ENCODE assay signal across 12 mouse cellular contexts in genomic region chr2:14543355-14543754, GRCm38 (mm10). TPM values are rescaled to one million over a fixed set of nuclear protein-coding genes. Genes with fewer than 3 reads are reported as not detected.
A peak's percentile ranks its signal among the peaks of the same experiment; 100 is the strongest.
DNase-seq lines count a peak whose midpoint lies in the region; ATAC-seq and TF ChIP-seq lines count a peak whose summit lies in the region.
"Had no signal": no experiment of that assay in that cellular context is flagged by ENCODE, and none has a peak within 500 bp of the region (broad histone marks: within the 10 kb centered on the region; RNA-seq: fewer than 3 reads in every experiment).

No protein-coding gene starts in this region.

- no peak for TF ChIP-seq CTCF in forebrain, postnatal 0 days (IDR thresholded peaks at IDR 0.05; ENCODE audit: low read depth)
- no peak for TF ChIP-seq CTCF in liver, postnatal 0 days (IDR thresholded peaks at IDR 0.05; ENCODE audit: low read depth)

- DNase-seq in forebrain, postnatal 0 days = peak; percentile 11
- DNase-seq in kidney, postnatal 14 days = peak; percentile 56
- DNase-seq in adrenal gland, adult 2 months = peak; percentile 90
- peak; percentile 86 for DNase-seq in lung, postnatal 10 days
- DNase-seq in spleen, postnatal 4 days (ENCODE audit: low spot score in 2 of 2) = no peak
- DNase-seq in liver, postnatal 0 days = no peak
- DNase-seq: liver, embryonic 13.5 days; thymus, adult 18-20 months had no signal

- no peak overlapping the region for H3K9ac ChIP-seq in forebrain, postnatal 0 days
- H3K9ac ChIP-seq in forebrain, embryonic 13.5 days = no peak overlapping the region
- no peak overlapping the region for H3K9ac ChIP-seq in kidney, embryonic 14.5 days (ENCODE audit: low read depth, low read length)
- no peak overlapping the region for H3K9ac ChIP-seq in liver, postnatal 0 days (replicated peaks)
- H3K9ac ChIP-seq: embryonic facial prominence, embryonic 15.5 days; liver, embryonic 13.5 days had no signal

- H3K27ac ChIP-seq in forebrain, postnatal 0 days (ENCODE audit: low read depth, low read length) = no peak overlapping the region
- no peak overlapping the region for H3K27ac ChIP-seq in forebrain, embryonic 13.5 days
- no peak overlapping the region for H3K27ac ChIP-seq in kidney, embryonic 14.5 days (ENCODE audit: low read depth, low read length)
- no peak overlapping the region for H3K27ac ChIP-seq in liver, postnatal 0 days (ENCODE audit: low read depth)
- H3K27ac ChIP-seq: embryonic facial prominence, embryonic 15.5 days; liver, embryonic 13.5 days had no signal

- ATAC-seq in forebrain, postnatal 0 days = no peak
- no peak for ATAC-seq in forebrain, embryonic 13.5 days
- no peak for ATAC-seq in kidney, embryonic 14.5 days (ENCODE audit: low FRiP score, low TSS enrichment)
- no peak for ATAC-seq in liver, postnatal 0 days
- ATAC-seq: hindbrain, embryonic 16.5 days had no signal

- no peak overlapping the region for H3K4me3 ChIP-seq in forebrain, postnatal 0 days (ENCODE audit: low read depth, low read length)
- H3K4me3 ChIP-seq in forebrain, embryonic 13.5 days = no peak overlapping the region
- H3K4me3 ChIP-seq in kidney, embryonic 14.5 days (ENCODE audit: low read length) = no peak overlapping the region
- H3K4me3 ChIP-seq in liver, postnatal 0 days (ENCODE audit: low read depth, low read length) = no peak overlapping the region
- H3K4me3 ChIP-seq: embryonic facial prominence, embryonic 15.5 days; liver, embryonic 13.5 days had no signal

- no peaks in the 10 kb centered on the region for H3K27me3 ChIP-seq in forebrain, postnatal 0 days (ENCODE audit: insufficient read depth, low read length)
- no peaks in the 10 kb centered on the region for H3K27me3 ChIP-seq in forebrain, embryonic 13.5 days
- H3K27me3 ChIP-seq in kidney, embryonic 14.5 days (ENCODE audit: control insufficient read depth, insufficient read depth, low read length) = no peaks in the 10 kb centered on the region
- no peaks in the 10 kb centered on the region for H3K27me3 ChIP-seq in liver, postnatal 0 days (ENCODE audit: insufficient read depth, low read length)
- H3K27me3 ChIP-seq: embryonic facial prominence, embryonic 15.5 days; liver, embryonic 13.5 days had no signal

- 45% methylated on average over 3 of the region's 3 CpGs for WGBS in forebrain, postnatal 0 days
- WGBS in forebrain, embryonic 13.5 days = 70% methylated on average over 3 of the region's 3 CpGs
- WGBS in kidney, embryonic 14.5 days = 57% methylated on average over 3 of the region's 3 CpGs
- WGBS in liver, postnatal 0 days (ENCODE audit: insufficient replicate concordance) = 39% methylated on average over 3 of the region's 3 CpGs

- H3K4me2 ChIP-seq in forebrain, postnatal 0 days (ENCODE audit: low read depth) = no peak overlapping the region
- no peak overlapping the region for H3K4me2 ChIP-seq in forebrain, embryonic 13.5 days
- H3K4me2 ChIP-seq in kidney, embryonic 14.5 days (replicated peaks; ENCODE audit: low read depth, low read length) = no peak overlapping the region
- H3K4me2 ChIP-seq in liver, postnatal 0 days (ENCODE audit: low read depth, low read length) = no peak overlapping the region
- H3K4me2 ChIP-seq: embryonic facial prominence, embryonic 15.5 days; liver, embryonic 13.5 days had no signal

- no peaks in the 10 kb centered on the region for H3K4me1 ChIP-seq in forebrain, postnatal 0 days (ENCODE audit: insufficient read depth)
- no peaks in the 10 kb centered on the region for H3K4me1 ChIP-seq in forebrain, embryonic 13.5 days
- H3K4me1 ChIP-seq in kidney, embryonic 14.5 days (ENCODE audit: control insufficient read depth, insufficient read depth, low read length) = no peaks in the 10 kb centered on the region
- no peaks in the 10 kb centered on the region for H3K4me1 ChIP-seq in liver, postnatal 0 days (ENCODE audit: insufficient read depth)
- H3K4me1 ChIP-seq: embryonic facial prominence, embryonic 15.5 days; liver, embryonic 13.5 days had no signal

- no peak for TF ChIP-seq EP300 in liver, postnatal 0 days (IDR thresholded peaks at IDR 0.05; ENCODE audit: low read depth)

- H3K36me3 ChIP-seq in forebrain, postnatal 0 days (ENCODE audit: insufficient read depth) = no peaks in the 10 kb centered on the region
- no peaks in the 10 kb centered on the region for H3K36me3 ChIP-seq in forebrain, embryonic 13.5 days (ENCODE audit: poor library complexity, severe bottlenecking)
- H3K36me3 ChIP-seq in kidney, embryonic 14.5 days (ENCODE audit: control insufficient read depth, insufficient read depth, low read length) = no peaks in the 10 kb centered on the region
- H3K36me3 ChIP-seq in liver, postnatal 0 days (replicated peaks; ENCODE audit: insufficient read depth, low read length) = no peaks in the 10 kb centered on the region
- H3K36me3 ChIP-seq: embryonic facial prominence, embryonic 15.5 days; liver, embryonic 13.5 days had no signal

- no peaks in the 10 kb centered on the region for H3K9me3 ChIP-seq in forebrain, postnatal 0 days (ENCODE audit: low read length)
- H3K9me3 ChIP-seq in forebrain, embryonic 13.5 days (replicated peaks) = no peaks in the 10 kb centered on the region
- H3K9me3 ChIP-seq in kidney, embryonic 14.5 days (ENCODE audit: control insufficient read depth, low read length) = no peaks in the 10 kb centered on the region
- no peaks in the 10 kb centered on the region for H3K9me3 ChIP-seq in liver, postnatal 0 days (ENCODE audit: low read length)
- H3K9me3 ChIP-seq: embryonic facial prominence, embryonic 15.5 days; liver, embryonic 13.5 days had no signal

RNA-seq across cellular contexts. Expression of gene Cacnb2, which starts 59.5 kb away (rescaled TPM):
- total RNA-seq in forebrain, postnatal 0 days (2014; rRNA removed) = 17.4 and 20.4 TPM in 2 replicates
- 2.0 and 4.8 TPM in 2 replicates for polyA plus RNA-seq in forebrain, postnatal 0 days (2015; fragmentation: Nextera tagmentation; extraction: Ambion mirVana)
- 3.3 and 3.5 TPM in 2 replicates for polyA plus RNA-seq in forebrain, embryonic 13.5 days (2015; fragmentation: Nextera tagmentation; extraction: Ambion mirVana)
- 1.2 and 1.7 TPM in 2 replicates for polyA plus RNA-seq in kidney, embryonic 14.5 days (2014; fragmentation: Nextera tagmentation; extraction: Ambion mirVana)
- 10 to 100 TPM; 29.5 to 42.5 TPM for total RNA-seq in adrenal gland, adult 2 months (2021)
- 11.2 and 16.2 TPM in 2 replicates for polyA plus RNA-seq in adrenal gland, adult 2 months (2012; rRNA removed)
- 0.11 and 0.24 TPM in 2 replicates for polyA plus RNA-seq in liver, postnatal 0 days (2015; fragmentation: Nextera tagmentation; extraction: Ambion mirVana)

Comparison
In these comparisons a context has a peak if more than half of its experiments do, and no peak if none do; other contexts are left out.
1. DNase-seq: peak in forebrain, postnatal 0 days (single experiment), kidney, postnatal 14 days (single experiment), adrenal gland, adult 2 months (single experiment) and lung, postnatal 10 days (single experiment); none in spleen, postnatal 4 days (0 of 2) and liver, postnatal 0 days (single experiment).